Mouse (Mus musculus): ENCODE data around the gene Phf1.

The Phf1 gene

GRCm38 (mm10) chr17:26933885-26934827 lies 1.3 kb downstream of the Phf1 start:
- no peak for DNase-seq

GRCm38 (mm10) chr17:26935027-26935426 lies 2.2 kb downstream of the Phf1 start:
- no peak for DNase-seq

GRCm38 (mm10) chr17:26936453-26936852 lies 3.6 kb downstream of the Phf1 start:
- no peak for DNase-seq

- no peak for DNase-seq
Observed at GRCm38 (mm10) chr17:26936921-26937695, 4.3 kb downstream of the Phf1 start.

GRCm38 (mm10) chr17:26937883-26938695 lies 5.2 kb downstream of the Phf1 start:
- DNase-seq: no peak

GRCm38 (mm10) chr17:26938731-26939130 lies 5.9 kb downstream of the Phf1 start:
- no peak for DNase-seq

GRCm38 (mm10) chr17:26939178-26939972 lies 6.5 kb downstream of the Phf1 start, which contains the start of gene Cuta:
TSS of gene Cuta (minus strand) at chr17:26939569.
- DNase-seq: peak; percentile 99

GRCm38 (mm10) chr17:26939973-26940300 lies 7.1 kb downstream of the Phf1 start:
- DNase-seq: no peak

- DNase-seq: no peak
Observed at GRCm38 (mm10) chr17:26941031-26941789, 8.4 kb downstream of the Phf1 start, which contains the start of gene Syngap1. TSS of gene Syngap1 (plus strand) at chr17:26941253.

GRCm38 (mm10) chr17:26941841-26942570 lies 9.2 kb downstream of the Phf1 start:
- no peak for DNase-seq

GRCm38 (mm10) chr17:26945824-26946495 lies 13.1 kb downstream of the Phf1 start:
- DNase-seq: no peak

- peak; percentile 77 for DNase-seq
Observed at GRCm38 (mm10) chr17:26946567-26946966, 13.7 kb downstream of the Phf1 start.

GRCm38 (mm10) chr17:26947231-26948100 lies 14.6 kb downstream of the Phf1 start:
- DNase-seq: no peak

GRCm38 (mm10) chr17:26948316-26949050 lies 15.6 kb downstream of the Phf1 start:
- DNase-seq: peak; percentile 60

GRCm38 (mm10) chr17:26949051-26949577 lies 16.3 kb downstream of the Phf1 start:
- no peak for DNase-seq

- DNase-seq: no peak
Observed at GRCm38 (mm10) chr17:26949866-26950265, 17.0 kb downstream of the Phf1 start.

- no peak for DNase-seq
Observed at GRCm38 (mm10) chr17:26950560-26951288, 17.9 kb downstream of the Phf1 start.

Data from lung, postnatal 14 days (tissue).